Mouse (Mus musculus) MEL (cell line): ENCODE measurements around the gene Mkln1. TPM values are rescaled to one million over a fixed set of nuclear protein-coding genes. Genes with fewer than 3 reads are reported as not detected.

Source experiments
- DNase-seq: peaks from one replicate; pipeline ENCODE4 v3.0.0; 2011; ENCODE audit warnings: low read depth, low spot score
- H3K27ac ChIP-seq: 2 replicates; pipeline ENCODE4 v1.5.1; 2012; ENCODE audit warnings: low read depth, mild to moderate bottlenecking, control low read depth, low read length, moderate library complexity; ENCODE audit not compliant: control insufficient read depth
- H3K27me3 ChIP-seq, 2 experiments: fragments of 150-350 bp in 1 of 2; sonication (generic) in 1 of 2; 2 replicates each; pipeline ENCODE4 v1.6.1; 2012; ENCODE audit warnings: low read length in 2 of 2, mild to moderate bottlenecking in 2 of 2, improper control_type of control experiment in 1 of 2, moderate library complexity in 1 of 2; ENCODE audit not compliant: insufficient read depth in 2 of 2, control insufficient read depth in 1 of 2
- H3K36me3 ChIP-seq, 2 experiments: 2 replicates each; pipeline ENCODE4 v1.6.1; 2012 to 2014; ENCODE audit warnings: low read length in 2 of 2, improper control_type of control experiment in 1 of 2, inconsistent platforms in 1 of 2, mild to moderate bottlenecking in 1 of 2; ENCODE audit not compliant: insufficient read depth in 2 of 2, control insufficient read depth in 1 of 2
- H3K4me1 ChIP-seq, 2 experiments: fragments of 150-350 bp in 1 of 2; sonication (generic) in 1 of 2; 2 replicates each; pipeline ENCODE4 v1.6.1; 2012; ENCODE audit warnings: low read length in 2 of 2, improper control_type of control experiment in 1 of 2, mild to moderate bottlenecking in 1 of 2; ENCODE audit not compliant: insufficient read depth in 2 of 2, control insufficient read depth in 1 of 2
- H3K4me3 ChIP-seq, 2 experiments: fragments of 150-350 bp in 1 of 2; sonication (generic) in 1 of 2; 2 replicates each; pipeline ENCODE4 v1.5.1; 2012; ENCODE audit warnings: low read depth in 2 of 2, low read length in 2 of 2, mild to moderate bottlenecking in 2 of 2, moderate library complexity in 2 of 2, control low read depth in 1 of 2, improper control_type of control experiment in 1 of 2; ENCODE audit not compliant: control insufficient read depth in 1 of 2, insufficient read depth in 1 of 2
- H3K79me2 ChIP-seq: 2 replicates; pipeline ENCODE4 v1.6.1; 2012; ENCODE audit warnings: mild to moderate bottlenecking, low read length, moderate library complexity; ENCODE audit not compliant: control insufficient read depth, poor library complexity, insufficient read depth
- H3K9ac ChIP-seq: 2 replicates; pipeline ENCODE4 v1.6.1; 2012; ENCODE audit warnings: low read depth, mild to moderate bottlenecking, control low read depth, low read length, moderate library complexity; ENCODE audit not compliant: control insufficient read depth, poor library complexity, severe bottlenecking
- H3K9me3 ChIP-seq: fragments of 150-350 bp; sonication (generic); replicated peaks from 2 replicates; pipeline ENCODE4 v1.6.1; 2012; ENCODE audit warnings: mild to moderate bottlenecking, low read length, improper control_type of control experiment, moderate library complexity; ENCODE audit not compliant: insufficient read depth
- BHLHE40 ChIP-seq: IDR thresholded peaks from 2 replicates; pipeline ENCODE4 v1.6.1; 2012; ENCODE audit warnings: low read depth, mild to moderate bottlenecking, inconsistent platforms, low read length, improper control_type of control experiment, borderline replicate concordance
- CHD2 ChIP-seq: IDR thresholded peaks from 2 replicates; pipeline ENCODE4 v1.6.1; 2011; ENCODE audit warnings: low read length, improper control_type of control experiment
- CTCF ChIP-seq, 3 experiments: IDR thresholded peaks in 2 of 3; conservative IDR thresholded peaks in 1 of 3; 2 replicates each; pipeline ENCODE4 v1.5.1; 2011 to 2012; ENCODE audit warnings: low read length in 3 of 3, low read depth in 2 of 3, mild to moderate bottlenecking in 2 of 3, improper control_type of control experiment in 1 of 3, inconsistent platforms in 1 of 3, mixed read lengths in 1 of 3, moderate library complexity in 1 of 3; ENCODE audit not compliant: control insufficient read depth in 1 of 3, insufficient read depth in 1 of 3, poor library complexity in 1 of 3, severe bottlenecking in 1 of 3
- E2F4 ChIP-seq: IDR thresholded peaks from 2 replicates; pipeline ENCODE4 v1.6.1; 2011; ENCODE audit warnings: low read depth, low read length, improper control_type of control experiment, borderline replicate concordance
- EP300 ChIP-seq, 2 experiments: IDR thresholded peaks; 2 replicates each; pipeline ENCODE4 v1.6.1; 2011; ENCODE audit warnings: improper control_type of control experiment in 2 of 2, low read length in 2 of 2, low read depth in 1 of 2, mild to moderate bottlenecking in 1 of 2
- ETS1 ChIP-seq: IDR thresholded peaks from 2 replicates; pipeline ENCODE4 v1.6.1; 2012; ENCODE audit warnings: low read depth, mild to moderate bottlenecking, inconsistent platforms, low read length, improper control_type of control experiment, moderate library complexity
- GABPA ChIP-seq: IDR thresholded peaks from 2 replicates; pipeline ENCODE4 v1.6.1; 2012; ENCODE audit warnings: low read depth, mild to moderate bottlenecking, inconsistent platforms, low read length, improper control_type of control experiment, moderate library complexity
- JUND ChIP-seq: IDR thresholded peaks from 2 replicates; pipeline ENCODE4 v1.6.1; 2011; ENCODE audit warnings: low read depth, mild to moderate bottlenecking, improper control_type of control experiment, low read length
- MAZ ChIP-seq: IDR thresholded peaks from 2 replicates; pipeline ENCODE4 v1.6.1; 2012; ENCODE audit warnings: low read depth, mild to moderate bottlenecking, inconsistent platforms, low read length, improper control_type of control experiment
- MEF2A ChIP-seq: IDR thresholded peaks from 2 replicates; pipeline ENCODE4 v1.6.1; 2014; ENCODE audit warnings: low read depth, mild to moderate bottlenecking, inconsistent platforms, low read length, improper control_type of control experiment; ENCODE audit not compliant: poor library complexity, insufficient replicate concordance, severe bottlenecking; ENCODE audit errors: extremely low read depth
- MYB ChIP-seq: IDR thresholded peaks from 2 replicates; pipeline ENCODE4 v1.6.1; 2011; ENCODE audit warnings: mild to moderate bottlenecking, low read depth, low read length, improper control_type of control experiment
- MYC ChIP-seq: IDR thresholded peaks from 2 replicates; pipeline ENCODE4 v1.6.1; 2011; ENCODE audit warnings: low read depth, mild to moderate bottlenecking, low read length, improper control_type of control experiment, moderate library complexity
- POLR2AphosphoS2 ChIP-seq: IDR thresholded peaks from 2 replicates; pipeline ENCODE4 v1.6.1; 2011; ENCODE audit warnings: low read length, improper control_type of control experiment
- POLR2AphosphoS5 ChIP-seq: IDR thresholded peaks from 2 replicates; pipeline ENCODE4 v1.6.1; 2012; ENCODE audit warnings: low read depth, borderline replicate concordance, mild to moderate bottlenecking, inconsistent platforms, low read length, moderate library complexity, mixed read lengths
- SIN3A ChIP-seq: IDR thresholded peaks from 2 replicates; pipeline ENCODE4 v1.6.1; 2012; ENCODE audit warnings: low read length, improper control_type of control experiment, inconsistent platforms
- TBP ChIP-seq: IDR thresholded peaks from 2 replicates; pipeline ENCODE4 v1.8.0; 2011; ENCODE audit warnings: low read depth, low read length, improper control_type of control experiment
- TCF12 ChIP-seq: IDR thresholded peaks from 2 replicates; pipeline ENCODE4 v1.6.1; 2014; ENCODE audit warnings: low read depth, mild to moderate bottlenecking, inconsistent platforms, low read length, improper control_type of control experiment, moderate library complexity
- ZNF384 ChIP-seq: IDR thresholded peaks from 2 replicates; pipeline ENCODE4 v1.6.1; 2012; ENCODE audit warnings: low read depth, mild to moderate bottlenecking, inconsistent platforms, low read length, improper control_type of control experiment
- polyA plus RNA-seq, 2 experiments: library from polyadenylated mRNA; stranded (reverse) in 1 of 2; unstranded in 1 of 2; fragments of >175 nt in 1 of 2; fragments of >200 nt in 1 of 2; gene quantifications; 2 replicates each; pipeline versions ENCODE4 v1.2.1 to v1.2.4; 2012; ENCODE audit warnings: low replicate concordance in 2 of 2, low read depth in 1 of 2; ENCODE audit not compliant: insufficient read length in 2 of 2, insufficient read depth in 1 of 2, missing spikeins in 1 of 2
- total RNA-seq: library from RNA; depleted of rRNA; stranded (reverse); fragments of 300-350 nt; gene quantifications from 2 replicates; pipeline ENCODE4 v1.2.3, GENCODE M21; 2012

Gene Mkln1
- total and polyA plus RNA-seq, 3 experiments = 115 to 187 (median 135) TPM

DNA sequence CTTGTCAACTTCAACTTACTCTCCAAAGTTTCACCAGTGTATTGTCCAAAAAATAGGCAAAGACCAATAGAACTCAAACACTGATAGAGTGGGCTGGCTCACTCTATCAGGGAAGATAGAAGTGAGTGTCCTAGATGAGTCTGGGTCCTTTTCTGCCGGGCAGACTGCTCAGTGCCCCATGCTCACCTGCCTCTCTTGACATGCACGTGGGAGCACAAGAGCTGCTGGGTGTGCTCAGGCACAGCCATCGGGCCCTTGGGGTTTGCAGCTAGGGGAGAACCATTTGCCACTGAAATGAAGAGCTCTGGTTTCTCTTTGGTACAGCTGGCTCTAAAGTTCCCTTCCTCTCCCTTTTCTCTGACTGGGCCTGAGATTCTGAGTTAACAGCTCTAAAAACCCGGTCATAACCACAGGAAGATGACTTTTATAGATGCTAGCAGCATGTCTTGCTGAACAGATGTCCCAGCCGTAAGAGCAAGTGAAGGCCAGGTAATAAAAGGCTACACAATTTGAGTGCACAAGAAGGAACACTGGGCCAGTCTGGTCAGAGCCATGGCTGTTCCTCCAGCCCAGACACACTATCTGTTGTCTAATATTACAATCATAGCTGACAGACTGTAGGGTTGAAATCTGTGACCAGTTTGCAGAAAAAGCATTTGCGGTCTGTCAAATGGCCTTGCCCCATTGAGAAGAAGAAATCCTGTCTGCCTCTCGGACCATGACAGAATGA lies 122.1 kb downstream of the Mkln1 start:
- Histone ChIP-seq H3K79me2 (no peaks in the 10 kb centered on the region), H3K9ac (no peak overlapping the region), H3K36me3 (peaks cover 0 to 22% of the 10 kb centered on the region in 2 experiments; a peak in 2 of 4 replicates), H3K9me3 (no peaks in the 10 kb centered on the region), H3K4me1 (peaks cover 8 to 32% of the 10 kb centered on the region in 2 experiments), H3K27ac (no peak overlapping the region), H3K27me3 (no peaks in the 10 kb centered on the region), H3K4me3 (no peak overlapping the region)
- no peak for TF ChIP-seq MYC
- no peak for TF ChIP-seq TBP
- TF ChIP-seq GABPA = no peak
- TF ChIP-seq JUND = no peak
- no peak for TF ChIP-seq ETS1
- TF ChIP-seq CTCF (IDR thresholded peaks at IDR 0.05 in 2 of 3, conservative IDR thresholded peaks at IDR 0.05 in 1 of 3; ENCODE audit: control insufficient read depth in 1 of 3, insufficient read depth in 1 of 3, low read depth in 2 of 3, low read length in 3 of 3, poor library complexity in 1 of 3, severe bottlenecking in 1 of 3) = no peak
- TF ChIP-seq POLR2AphosphoS5 = no peak
- TF ChIP-seq POLR2AphosphoS2 = no peak
- TF ChIP-seq BHLHE40 = no peak
- no peak for TF ChIP-seq E2F4
- no peak for TF ChIP-seq ZNF384
- TF ChIP-seq MYB = no peak
- no peak for TF ChIP-seq MAZ
- TF ChIP-seq CHD2 = no peak
- no peak for TF ChIP-seq MEF2A
- no peak for TF ChIP-seq SIN3A
- TF ChIP-seq EP300 (IDR thresholded peaks at IDR 0.05; ENCODE audit: low read depth in 1 of 2, low read length in 2 of 2) = no peak
- TF ChIP-seq TCF12 = no peak
- DNase-seq = no peak
